Mouse (Mus musculus): ENCODE results near the gene Acaa1a.

- TF ChIP-seq CTCF (IDR thresholded peaks at IDR 0.05; ENCODE audit: borderline replicate concordance, control insufficient read depth, extremely low read depth, insufficient read depth, low read length, poor library complexity) = no peak
- TF ChIP-seq POLR2A (IDR thresholded peaks at IDR 0.05; ENCODE audit: control insufficient read depth, extremely low read depth, insufficient read depth, low read length, poor library complexity) = no peak
These were observed 16.2 kb upstream of the Acaa1a start for GRCm38 (mm10) chr9:119323260-119323645.

Data from thymus, adult 2 months (tissue).